Mouse (Mus musculus) T-cell, adult 2 months (primary cell): ENCODE measurements around the gene Enah.

ENCODE experiments used
- DNase-seq: peaks from one replicate; pipeline ENCODE4 v3.0.0; 2022; ENCODE audit warnings: low spot score

Enah gene

DNA sequence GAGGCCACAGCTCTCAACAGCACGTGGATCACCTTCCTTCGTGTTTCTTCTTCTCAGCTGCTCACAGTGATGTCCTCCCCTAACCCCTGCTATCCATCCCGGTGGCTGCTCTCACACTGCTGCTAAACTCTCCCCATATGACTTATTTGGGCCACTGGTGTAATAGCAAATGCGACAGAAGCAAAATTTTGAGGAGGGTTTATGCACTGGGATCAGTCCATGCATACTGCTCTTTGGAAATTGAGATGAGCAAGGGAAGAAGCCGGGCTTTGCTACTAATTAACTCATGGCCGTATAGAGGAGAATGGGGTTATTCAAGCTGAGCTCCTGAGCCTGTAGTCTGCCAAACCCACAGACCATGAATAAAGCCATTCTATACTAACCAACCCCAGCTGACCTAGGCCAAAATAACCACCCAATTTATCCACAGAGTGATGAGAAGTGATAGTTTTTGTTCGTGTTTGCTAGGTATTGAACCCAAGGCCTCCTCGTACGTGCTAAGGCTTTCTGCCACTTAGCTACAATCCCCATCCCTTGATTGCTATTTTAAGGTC, 7.7 kb upstream of the Enah start:
- no peak for DNase-seq

DNA sequence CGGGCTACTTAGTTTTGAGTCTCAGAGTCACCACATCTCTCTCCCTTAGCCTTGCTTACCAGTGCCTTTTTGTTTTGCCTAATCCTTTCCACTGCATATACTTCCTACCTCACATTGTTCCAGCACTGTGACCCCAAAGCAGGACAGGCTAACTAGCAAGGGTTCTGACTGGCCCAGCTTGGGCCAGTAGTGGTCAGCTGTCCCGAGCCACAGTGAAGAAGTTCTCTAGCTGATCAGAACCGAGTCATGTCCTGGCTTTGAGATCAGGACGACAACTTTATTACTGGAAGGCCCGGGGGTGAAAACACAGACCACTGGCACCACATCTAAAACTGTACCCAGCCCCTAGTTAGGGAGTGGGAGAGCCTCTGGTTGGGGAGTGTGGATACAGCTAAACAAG, 7.0 kb upstream of the Enah start:
- no peak for DNase-seq

DNA sequence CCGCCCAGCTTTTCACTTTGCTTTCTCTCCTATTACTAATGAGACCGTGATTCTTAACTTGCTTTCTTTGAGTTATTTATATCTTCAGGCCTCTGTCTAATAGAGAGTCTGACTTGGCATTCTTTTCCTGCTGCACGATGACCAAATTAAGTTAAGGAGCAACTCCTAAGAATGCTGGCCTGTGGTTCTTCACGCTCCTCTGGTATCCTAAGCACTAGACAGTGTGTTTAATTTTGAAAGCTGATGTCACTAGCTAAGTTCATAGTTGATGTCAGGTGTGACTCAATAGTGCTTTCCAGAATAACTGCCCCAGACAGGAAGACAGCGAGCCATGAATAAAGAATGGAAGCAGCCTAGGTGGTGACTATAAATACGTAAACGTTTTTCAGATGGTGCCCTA, 6.3 kb upstream of the Enah start:
- no peak for DNase-seq

DNA sequence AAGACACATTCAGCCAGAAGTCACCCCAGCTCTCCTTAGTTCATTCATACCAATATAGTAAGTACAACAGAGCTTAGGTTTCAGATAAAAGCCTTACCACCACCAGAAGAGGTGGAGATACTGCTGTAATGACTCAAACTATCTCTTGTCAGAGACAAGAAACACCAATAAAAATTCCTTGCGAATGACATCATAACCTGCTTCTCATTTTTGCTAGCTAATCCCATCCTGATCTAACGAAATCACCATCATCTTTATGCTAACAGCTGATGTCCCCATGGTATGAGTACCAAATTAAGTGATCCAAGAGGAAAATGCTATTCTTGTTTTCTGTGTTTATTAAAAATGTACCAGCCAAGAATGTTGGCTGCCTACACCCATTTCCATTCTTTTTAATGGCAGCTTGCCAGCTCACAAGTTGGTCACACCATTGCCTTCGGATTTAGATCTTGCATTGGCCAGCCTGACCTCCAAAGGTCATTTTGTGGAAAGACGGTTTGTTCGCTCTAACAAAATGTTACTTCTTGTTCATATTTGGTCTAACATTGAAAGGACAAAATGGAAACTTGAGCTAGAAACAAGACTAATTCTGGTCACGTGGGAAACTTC, 2.0 kb upstream of the Enah start:
- no peak for DNase-seq

DNA sequence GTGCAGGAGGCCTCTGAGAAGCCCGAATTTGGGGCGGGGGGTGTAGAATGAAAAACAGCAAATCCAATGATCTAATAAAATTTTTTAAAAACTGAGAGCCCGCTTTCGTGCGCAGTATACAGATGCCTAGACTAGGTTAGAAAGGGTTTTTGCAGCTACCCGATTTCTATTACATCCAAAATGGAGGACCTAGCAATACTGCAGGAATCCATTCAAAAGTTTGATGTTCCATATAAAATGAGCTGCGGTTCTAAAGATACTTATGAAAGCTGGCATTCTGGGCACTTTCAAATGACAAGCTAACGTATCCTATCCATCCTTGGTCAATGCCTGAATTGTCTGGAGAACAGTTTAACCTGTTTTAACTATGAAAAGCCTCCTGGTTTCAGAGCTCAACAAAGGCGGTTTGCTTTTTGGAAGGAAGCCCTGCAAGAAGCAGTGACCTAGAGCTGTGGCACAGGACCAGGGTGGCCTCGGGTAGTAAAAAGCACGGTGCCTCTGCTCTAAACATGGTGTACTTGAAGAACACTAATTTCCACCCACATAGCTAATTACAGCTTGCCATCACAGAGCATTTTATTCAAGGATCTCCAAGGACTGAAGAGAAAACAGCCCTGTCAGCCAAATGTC, 1.2 kb upstream of the Enah start:
- DNase-seq: no peak

DNA sequence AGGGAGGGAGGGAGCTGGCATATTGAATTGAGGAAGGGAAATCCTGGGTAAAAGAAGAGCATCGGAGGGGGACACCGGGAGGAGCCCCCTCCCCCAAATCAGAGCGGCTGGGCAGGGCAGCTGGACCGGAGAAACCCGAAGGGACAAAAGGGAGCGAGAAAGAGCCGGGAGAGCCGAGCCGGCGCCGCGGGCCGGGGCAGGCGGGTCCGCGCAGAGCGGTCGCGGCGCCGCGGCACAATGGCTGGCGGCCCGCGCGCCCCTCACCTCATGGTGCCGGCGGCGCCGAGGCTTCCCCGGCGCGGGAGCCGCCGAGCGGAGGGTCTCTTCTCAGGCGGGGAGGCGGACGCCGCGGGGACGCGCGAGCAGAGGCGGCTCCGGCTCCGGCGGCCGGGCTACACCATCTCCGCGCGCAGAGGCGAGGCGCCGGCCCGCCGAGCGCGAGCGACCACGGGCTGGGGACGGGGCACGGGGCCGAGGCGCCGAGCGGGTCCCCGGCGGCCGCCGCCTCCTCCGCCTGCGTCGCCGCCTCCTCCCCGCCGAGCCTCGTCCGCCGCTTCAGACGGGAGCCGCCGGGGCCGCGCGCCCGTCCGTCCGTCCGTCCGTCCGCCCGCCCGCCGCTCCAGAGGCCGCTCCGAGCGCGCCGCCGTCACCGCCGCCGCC, 394 bp downstream of the Enah start:
- no peak for DNase-seq

DNA sequence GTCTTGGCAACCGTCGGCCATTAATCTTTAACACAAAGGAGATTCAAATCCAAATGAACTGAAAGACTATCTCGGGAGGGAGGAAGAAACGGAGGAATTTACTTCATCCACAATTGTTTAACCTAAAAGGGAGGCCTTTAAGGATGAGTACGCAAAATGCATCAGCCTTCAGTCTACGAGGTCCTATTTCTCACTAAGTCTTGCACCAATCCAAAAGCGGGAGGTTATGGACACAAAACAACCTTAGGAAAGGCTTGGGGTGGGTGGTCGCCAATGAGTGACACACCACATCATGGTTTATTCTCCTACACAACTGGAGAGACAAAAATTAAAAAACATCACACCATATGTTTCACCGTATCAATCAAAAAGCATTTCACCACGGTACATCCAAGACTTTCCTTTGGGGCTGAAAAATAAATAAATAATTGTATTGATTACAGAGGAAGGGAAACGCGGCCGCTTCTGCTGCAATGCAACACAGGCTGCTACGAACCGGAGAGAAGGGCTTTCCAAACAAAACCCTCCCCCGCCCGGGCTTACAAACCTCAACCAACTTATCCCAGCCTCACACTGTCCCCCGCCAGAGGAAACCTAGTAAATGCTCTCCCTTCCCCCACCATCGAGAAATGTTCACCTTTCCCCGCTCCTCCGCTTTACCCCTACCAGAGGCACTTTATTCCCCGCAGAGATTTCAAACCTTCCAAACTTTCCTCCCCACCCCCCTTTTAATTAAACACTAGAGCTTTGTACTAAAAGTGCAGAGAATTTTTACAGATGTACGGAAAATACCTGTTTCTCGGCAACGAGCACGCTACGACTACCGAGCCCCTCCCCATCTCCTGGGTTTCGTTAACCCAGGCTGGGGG, 1.2 kb downstream of the Enah start:
- no peak for DNase-seq

DNA sequence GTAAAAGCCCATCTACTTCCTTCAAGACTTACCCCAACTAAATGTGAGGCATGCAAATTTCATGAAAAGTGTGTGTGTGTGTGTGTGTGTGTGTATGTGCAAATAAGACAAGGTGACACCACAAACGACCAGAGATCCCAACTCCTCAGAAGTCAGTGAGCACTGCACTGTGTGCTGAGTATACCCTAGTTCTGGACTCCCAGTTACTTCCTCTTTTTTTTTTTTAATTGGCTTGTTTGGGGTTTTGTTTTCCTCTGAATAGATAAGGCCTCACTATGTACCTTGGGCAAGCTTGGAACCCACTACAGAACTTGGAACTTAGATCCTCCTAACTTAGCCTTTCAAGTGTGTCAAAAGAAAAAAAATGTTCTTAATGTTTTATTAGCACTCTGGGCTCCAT, 14.0 kb downstream of the Enah start:
- no peak for DNase-seq

DNA sequence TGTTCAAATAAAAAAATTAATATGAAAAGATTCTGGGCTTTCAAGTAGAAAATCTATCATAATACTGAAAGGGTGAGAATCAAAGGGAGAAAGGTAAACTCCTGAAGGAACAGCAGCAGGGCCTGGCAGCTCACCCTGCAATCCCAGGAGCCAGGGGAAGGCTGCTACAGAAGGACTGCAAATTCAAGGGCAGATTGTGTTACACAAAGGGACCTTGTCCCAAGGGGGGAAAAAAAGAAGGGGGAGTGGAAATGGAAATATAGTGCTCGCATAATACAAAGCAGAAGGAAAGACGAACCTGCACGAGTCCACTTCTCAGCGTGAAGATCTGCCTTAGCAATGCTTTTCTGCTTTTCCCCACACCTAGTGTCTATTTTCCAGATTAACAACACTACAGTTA, 21.1 kb downstream of the Enah start:
- DNase-seq: no peak

DNA sequence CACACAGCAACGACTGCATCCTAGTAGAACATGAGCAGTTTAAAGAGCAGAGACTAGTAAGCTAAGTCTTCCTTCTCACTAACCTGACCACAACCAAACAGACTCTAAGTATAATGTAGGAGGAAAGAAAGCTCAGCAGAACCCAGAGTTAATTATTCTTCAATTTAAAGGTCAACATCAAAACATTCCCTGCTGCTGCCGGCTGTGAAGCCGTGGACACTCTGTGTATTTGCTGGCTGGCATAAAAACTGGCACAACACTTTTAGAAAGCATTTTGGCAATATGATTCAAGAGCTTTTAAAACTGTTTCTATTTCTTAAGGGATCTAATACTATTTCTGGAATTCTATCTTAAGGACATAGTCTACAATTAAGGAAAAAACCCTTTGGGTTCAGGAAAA, 22.0 kb downstream of the Enah start:
- DNase-seq: no peak

DNA sequence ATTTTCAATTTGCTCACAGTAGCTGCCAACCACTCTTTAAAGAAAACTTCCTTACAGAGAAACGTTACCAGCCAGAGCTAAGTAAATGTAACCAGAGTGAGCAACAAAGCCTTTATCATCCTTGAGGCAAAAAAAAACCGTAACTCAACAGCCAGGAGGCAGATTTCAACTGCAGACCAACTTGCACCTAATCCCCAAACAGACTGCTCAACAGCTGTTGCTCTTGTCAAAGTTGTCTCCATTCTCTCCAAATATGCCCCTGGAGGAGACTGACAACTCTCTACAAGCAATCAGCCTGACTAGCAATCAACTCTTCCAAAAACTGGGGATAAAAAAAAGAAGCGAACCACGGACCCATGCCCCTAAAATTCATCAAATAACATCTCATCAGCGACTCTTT, 26.2 kb downstream of the Enah start:
- DNase-seq: no peak

DNA sequence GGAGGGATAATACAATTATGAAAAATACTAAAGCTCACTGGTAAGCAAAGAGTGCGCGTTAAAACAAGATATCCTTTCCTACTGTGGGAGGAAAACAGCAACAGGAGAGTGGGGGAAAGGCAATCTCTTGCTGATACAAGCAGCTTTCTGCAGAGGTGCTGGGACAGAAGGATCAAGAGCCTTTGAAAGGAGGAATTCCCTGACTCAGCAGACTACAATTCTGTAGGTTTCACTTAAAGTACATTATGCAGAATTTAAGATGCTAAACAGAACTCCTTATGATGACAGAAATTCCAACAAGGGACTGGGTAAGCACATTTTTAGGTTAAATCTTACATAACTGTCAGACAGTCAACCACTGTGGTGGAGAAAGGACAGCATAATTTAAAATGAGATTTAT, 31.4 kb downstream of the Enah start:
- no peak for DNase-seq

DNA sequence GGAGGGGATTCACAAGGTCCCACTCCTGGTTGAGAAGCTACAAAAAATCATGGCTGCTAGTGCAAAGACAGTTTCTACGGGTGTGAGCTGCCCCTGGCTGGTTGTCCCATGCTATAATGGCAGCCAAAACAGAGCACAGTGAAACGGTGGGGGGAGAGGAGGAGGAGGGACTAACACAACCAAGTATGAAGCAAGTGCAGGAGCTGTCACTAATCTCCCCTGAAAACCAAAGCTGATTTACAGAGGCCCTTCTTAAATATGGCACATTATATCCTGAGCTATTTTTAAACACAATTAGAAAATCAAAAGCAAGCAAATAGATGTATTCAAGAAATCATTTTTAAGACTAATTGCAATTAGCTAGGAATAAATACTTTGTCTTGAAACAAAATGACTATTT, 32.6 kb downstream of the Enah start:
- DNase-seq: no peak

DNA sequence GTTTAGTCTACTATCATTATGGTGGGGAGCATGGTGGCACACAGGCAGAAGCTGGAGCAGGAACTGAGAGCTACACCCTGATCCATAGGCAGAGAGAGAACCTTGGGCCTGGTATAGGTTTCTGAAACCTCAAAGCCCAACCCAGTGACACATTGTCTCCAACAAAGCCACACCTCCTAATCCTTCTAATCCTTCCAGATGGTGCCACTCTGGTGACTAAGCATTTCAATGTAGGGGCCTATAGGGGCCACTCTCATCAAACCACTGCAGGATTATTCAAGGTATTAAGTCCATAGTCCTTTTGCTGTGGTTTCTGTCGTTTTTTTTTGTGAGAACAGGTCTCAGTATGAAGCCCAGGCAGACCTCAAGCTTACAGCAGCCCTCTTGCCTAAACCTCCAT, 33.9 kb downstream of the Enah start:
- no peak for DNase-seq

DNA sequence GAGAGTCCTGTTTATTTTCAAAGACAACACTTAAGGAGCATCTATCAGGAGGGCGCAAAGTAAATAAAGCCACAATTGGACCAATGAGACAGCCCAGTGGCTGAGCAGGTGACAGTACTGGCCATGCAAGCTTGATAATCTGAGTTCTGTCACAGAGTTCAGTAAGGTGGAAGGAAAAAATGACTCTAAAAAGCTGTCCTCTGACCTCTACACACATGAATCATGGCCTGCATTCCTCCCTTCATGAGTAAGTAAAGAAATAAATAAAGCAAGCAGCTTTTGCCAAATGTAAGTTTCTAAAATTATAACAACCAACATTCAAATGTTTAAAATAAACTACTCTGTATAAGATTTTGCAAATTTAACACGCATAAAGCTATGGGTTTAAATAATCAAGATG, 35.0 kb downstream of the Enah start:
- no peak for DNase-seq

DNA sequence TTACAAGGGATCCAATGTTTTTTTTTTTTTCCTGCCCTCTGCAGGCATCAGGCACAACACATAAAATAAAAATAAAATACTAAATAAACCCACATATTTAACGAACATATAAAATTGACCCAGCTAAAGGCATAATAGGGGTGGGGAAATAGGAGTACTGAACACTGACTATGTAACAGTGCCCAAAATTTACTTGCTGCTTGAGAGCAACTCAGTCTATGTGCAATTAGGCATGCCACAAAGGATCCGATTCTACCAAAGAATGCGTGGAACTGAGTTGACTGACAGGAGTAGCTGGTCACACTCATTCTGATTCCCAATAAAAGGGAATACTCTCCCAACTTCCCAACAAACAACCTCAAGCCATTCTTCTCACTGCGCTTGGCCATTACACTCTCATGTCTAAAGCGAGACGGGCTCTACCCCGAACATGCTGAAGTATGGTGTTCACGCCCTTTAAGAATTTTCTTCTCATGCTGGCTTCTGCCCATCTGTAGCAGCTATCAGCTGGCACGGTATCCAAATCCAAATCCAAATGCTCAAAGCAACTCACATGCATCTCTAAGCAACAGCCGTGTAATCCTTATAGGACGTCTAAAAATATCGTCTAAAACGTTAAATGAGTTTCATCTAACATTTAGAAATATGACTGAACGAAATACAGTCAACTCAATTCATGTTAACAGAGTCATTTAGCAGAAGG, 39.6 kb downstream of the Enah start:
- DNase-seq: no peak

DNA sequence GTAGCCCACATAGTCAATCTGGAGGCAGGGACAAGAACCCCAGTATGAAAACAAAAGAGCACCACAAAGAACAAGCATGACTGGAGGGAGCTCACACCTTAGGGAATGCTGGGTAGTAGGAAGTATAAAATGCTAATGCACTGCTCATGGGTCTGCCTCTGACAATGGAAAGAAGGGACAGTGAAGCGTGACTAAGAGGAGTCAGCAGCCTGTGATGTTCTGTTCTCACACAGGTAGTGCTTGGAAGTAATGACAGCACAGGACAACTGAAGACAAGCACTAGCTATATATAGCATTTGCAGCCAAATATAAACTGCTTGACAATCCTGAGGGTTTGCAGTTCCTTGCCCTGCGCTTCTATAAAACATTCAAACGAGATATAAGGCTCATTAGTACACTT, 44.3 kb downstream of the Enah start:
- DNase-seq: no peak

DNA sequence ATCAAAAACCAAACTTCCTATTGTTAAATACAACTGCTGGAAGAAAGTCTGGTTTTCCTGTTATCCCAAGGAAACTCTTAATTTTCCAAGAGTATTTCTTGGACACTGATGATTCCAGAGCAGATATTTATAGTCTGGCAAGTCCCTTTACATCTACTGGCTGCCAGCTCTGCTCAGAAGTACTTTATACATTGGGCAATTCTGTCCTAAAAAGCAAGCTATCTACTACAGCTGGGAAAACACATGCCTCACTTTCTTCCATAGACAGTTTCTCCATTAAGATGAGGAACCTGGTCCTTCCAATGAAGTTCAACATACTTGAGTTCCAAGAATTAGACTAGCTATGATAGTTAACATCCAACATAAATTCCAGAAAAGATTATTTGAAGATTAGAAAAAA, 44.9 kb downstream of the Enah start:
- no peak for DNase-seq

DNA sequence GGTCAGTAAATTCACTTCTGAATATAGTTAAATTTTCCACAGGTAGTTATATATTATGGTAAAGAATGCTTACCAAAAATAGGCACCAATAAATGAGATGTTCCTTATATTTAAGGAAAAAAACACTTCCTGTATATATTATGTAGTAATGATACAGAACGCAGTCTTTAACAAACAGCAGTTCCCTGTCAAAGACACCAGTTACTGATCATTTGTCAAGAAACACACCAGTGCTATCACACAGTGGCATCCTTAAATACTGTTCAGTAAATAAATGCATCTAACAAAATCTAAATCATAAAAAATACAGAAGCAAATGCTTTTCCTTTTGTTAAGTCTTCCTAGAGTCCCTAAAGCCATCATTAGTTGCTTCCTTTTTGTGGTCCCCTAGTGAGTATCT, 54.5 kb downstream of the Enah start:
- no peak for DNase-seq

DNA sequence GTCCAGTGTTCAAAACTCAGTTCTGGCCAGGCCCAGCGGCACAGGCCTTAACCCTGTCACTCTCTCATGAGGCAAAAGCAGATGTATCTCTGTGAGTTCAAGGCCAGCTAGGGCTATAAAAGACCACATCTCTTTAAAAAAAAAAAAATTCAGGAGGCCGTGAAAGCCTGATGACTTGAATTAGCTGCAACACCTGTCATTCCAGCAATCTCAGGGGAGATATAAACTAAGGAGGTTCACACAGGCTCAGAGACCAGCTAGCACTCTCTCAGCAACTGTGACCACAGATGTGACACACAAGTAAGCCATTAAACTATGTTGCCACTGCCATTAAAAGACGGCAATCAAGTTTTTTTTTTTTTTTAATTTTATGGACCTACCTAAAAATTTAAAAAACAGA, 56.0 kb downstream of the Enah start:
- no peak for DNase-seq

DNA sequence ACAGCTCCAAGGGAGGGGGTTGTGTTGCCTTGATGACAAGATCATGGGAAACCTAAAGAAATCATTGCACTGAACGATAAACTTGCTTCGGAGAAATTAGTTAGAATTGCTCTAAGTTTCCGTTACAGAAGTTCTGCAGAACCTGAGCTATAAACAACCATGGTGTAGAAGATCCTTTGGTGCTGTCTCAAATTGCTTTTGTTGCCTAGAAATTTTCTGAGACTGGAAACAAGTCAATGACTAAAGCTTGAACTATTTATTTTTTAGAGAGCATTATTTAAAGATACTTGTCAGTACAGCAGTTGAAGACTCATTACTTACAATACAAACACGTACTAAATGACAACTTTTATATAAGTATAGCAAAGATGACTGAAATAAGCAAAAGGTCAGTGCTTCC, 56.4 kb downstream of the Enah start:
- DNase-seq: no peak

DNA sequence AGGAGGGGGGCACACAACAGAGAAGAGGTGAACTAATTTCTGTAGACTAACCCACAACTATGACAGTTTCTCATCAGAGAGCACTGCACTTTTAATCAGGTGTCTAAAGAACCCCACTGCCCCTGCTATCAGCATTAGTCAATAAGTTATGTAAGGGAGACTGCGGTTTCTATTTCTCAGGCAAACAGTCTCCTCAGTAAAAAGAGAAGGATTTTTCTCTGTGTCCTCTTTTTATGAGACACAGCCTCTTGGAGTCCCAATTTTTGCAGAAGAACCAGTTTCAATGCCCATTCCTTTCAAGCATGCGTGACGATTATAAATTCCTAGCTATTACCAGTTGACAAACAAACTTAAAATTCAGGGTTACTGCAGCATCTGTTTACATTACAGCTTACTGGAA, 59.4 kb downstream of the Enah start:
- DNase-seq: no peak
